19 mouse cellular contexts compared by ENCODE assay signal in the genomic region with DNA sequence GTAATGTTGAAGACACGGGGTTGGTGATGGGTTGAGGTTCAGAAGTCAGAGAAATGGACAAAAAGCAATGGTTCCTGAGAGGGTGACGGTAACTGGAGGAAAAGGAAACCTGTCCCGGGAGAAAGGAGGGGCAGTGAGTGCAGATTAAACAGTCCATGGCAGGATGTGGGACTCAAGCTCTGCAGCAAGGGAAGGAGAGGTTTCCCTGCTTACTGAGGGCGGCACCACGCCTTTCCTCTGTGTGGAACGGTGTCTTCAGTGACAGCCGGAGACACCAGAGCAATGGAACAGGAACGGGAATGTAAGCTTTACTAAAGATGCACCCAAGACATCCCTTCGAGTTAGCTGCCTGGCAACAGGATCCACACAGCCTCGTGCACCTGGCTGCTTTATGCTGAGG. TPM values are rescaled to one million over a fixed set of nuclear protein-coding genes. Genes with fewer than 3 reads are reported as not detected.
A peak's percentile ranks its signal among the peaks of the same experiment; 100 is the strongest.
DNase-seq lines count a peak whose midpoint lies in the region; ATAC-seq and TF ChIP-seq lines count a peak whose summit lies in the region.
"Had no signal": no experiment of that assay in that cellular context is flagged by ENCODE, and none has a peak within 500 bp of the region (broad histone marks: within the 10 kb centered on the region; RNA-seq: fewer than 3 reads in every experiment).

No protein-coding gene starts in this region.

- no peak overlapping the region for H3K4me2 ChIP-seq in kidney, embryonic 15.5 days
- H3K4me2 ChIP-seq in midbrain, embryonic 11.5 days, result no peak overlapping the region
- H3K4me2 ChIP-seq in midbrain, embryonic 15.5 days, result no peak overlapping the region
- no peak overlapping the region for H3K4me2 ChIP-seq in heart, embryonic 11.5 days
- H3K4me2 ChIP-seq: embryonic facial prominence, embryonic 13.5 days; forebrain, embryonic 12.5 days; heart, embryonic 15.5 days had no signal

- no peak for TF ChIP-seq POLR2A in kidney, adult 2 months (IDR thresholded peaks at IDR 0.05; ENCODE audit: low read depth, low read length)

- no peak overlapping the region for H3K4me3 ChIP-seq in kidney, adult 2 months (ENCODE audit: insufficient read depth, low read depth, low read length)
- H3K4me3 ChIP-seq in kidney, embryonic 15.5 days (replicated peaks), result no peak overlapping the region
- no peak overlapping the region for H3K4me3 ChIP-seq in midbrain, embryonic 11.5 days (ENCODE audit: low read depth, low read length)
- no peak overlapping the region for H3K4me3 ChIP-seq in midbrain, embryonic 15.5 days
- no peak overlapping the region for H3K4me3 ChIP-seq in heart, embryonic 11.5 days (ENCODE audit: low read depth, low read length)
- H3K4me3 ChIP-seq: embryonic facial prominence, embryonic 13.5 days; forebrain, embryonic 12.5 days; heart, embryonic 10.5 days; heart, embryonic 15.5 days; hindbrain, embryonic 10.5 days had no signal

- no peak overlapping the region for H3K27ac ChIP-seq in kidney, adult 2 months (ENCODE audit: insufficient read depth, low read depth, low read length)
- H3K27ac ChIP-seq in kidney, embryonic 15.5 days, result no peak overlapping the region
- no peak overlapping the region for H3K27ac ChIP-seq in midbrain, embryonic 11.5 days (ENCODE audit: low read depth, low read length)
- H3K27ac ChIP-seq in midbrain, embryonic 15.5 days, result no peak overlapping the region
- no peak overlapping the region for H3K27ac ChIP-seq in heart, embryonic 11.5 days (ENCODE audit: low read depth, low read length)
- H3K27ac ChIP-seq: embryonic facial prominence, embryonic 13.5 days; forebrain, embryonic 12.5 days; heart, embryonic 10.5 days; heart, embryonic 15.5 days; hindbrain, embryonic 10.5 days had no signal

- 77% methylated on average over 10 of the region's 10 CpGs for WGBS in kidney, adult 2 months
- WGBS in kidney, embryonic 15.5 days, result 85% methylated on average over 10 of the region's 10 CpGs
- 92% methylated on average over 10 of the region's 10 CpGs for WGBS in midbrain, embryonic 11.5 days
- 87% methylated on average over 10 of the region's 10 CpGs for WGBS in midbrain, embryonic 15.5 days
- 81% methylated on average over 10 of the region's 10 CpGs for WGBS in heart, embryonic 11.5 days (ENCODE audit: insufficient replicate concordance)

- no peak for ATAC-seq in kidney, embryonic 15.5 days (replicated peaks; ENCODE audit: low FRiP score)
- no peak for ATAC-seq in midbrain, embryonic 11.5 days (ENCODE audit: low FRiP score)
- no peak for ATAC-seq in midbrain, embryonic 15.5 days (replicated peaks)
- ATAC-seq in heart, embryonic 11.5 days (replicated peaks; ENCODE audit: insufficient number of reproducible peaks, low FRiP score, low TSS enrichment), result no peak
- ATAC-seq: forebrain, embryonic 16.5 days had no signal

- H3K27me3 ChIP-seq in kidney, adult 2 months (replicated peaks; ENCODE audit: control insufficient read depth, insufficient read depth, low read length), result no peaks in the 10 kb centered on the region
- no peaks in the 10 kb centered on the region for H3K27me3 ChIP-seq in kidney, embryonic 15.5 days
- no peaks in the 10 kb centered on the region for H3K27me3 ChIP-seq in midbrain, embryonic 11.5 days (ENCODE audit: control insufficient read depth, insufficient read depth, low read length)
- no peaks in the 10 kb centered on the region for H3K27me3 ChIP-seq in midbrain, embryonic 15.5 days (replicated peaks)
- H3K27me3 ChIP-seq in heart, embryonic 11.5 days (ENCODE audit: control insufficient read depth, insufficient read depth, low read length), result no peaks in the 10 kb centered on the region
- H3K27me3 ChIP-seq: embryonic facial prominence, embryonic 13.5 days; forebrain, embryonic 12.5 days; heart, embryonic 15.5 days had no signal

- DNase-seq in kidney, adult 2 months, result peak; percentile 45
- DNase-seq in kidney, adult 18-20 months, result no peak
- peak; percentile 30 to 54 for DNase-seq in kidney, postnatal 25 days
- DNase-seq in midbrain, embryonic 11.5 days (ENCODE audit: low spot score, missing footprints), result peak; percentile 8
- DNase-seq: adrenal gland, postnatal 25 days; cerebellum, adult 18-20 months; cerebellum, adult 9-11 months; cerebellum, postnatal 36 days; gastrocnemius, postnatal 10 days; heart, adult 18-20 months had no signal

- TF ChIP-seq CTCF in kidney, adult 2 months (conservative IDR thresholded peaks at IDR 0.05; ENCODE audit: insufficient read depth, insufficient read length, low read depth, low read length), result no peak

- H3K9me3 ChIP-seq in kidney, embryonic 15.5 days (replicated peaks), result no peaks in the 10 kb centered on the region
- H3K9me3 ChIP-seq in midbrain, embryonic 11.5 days (ENCODE audit: control insufficient read depth, low read length), result no peaks in the 10 kb centered on the region
- no peaks in the 10 kb centered on the region for H3K9me3 ChIP-seq in midbrain, embryonic 15.5 days
- H3K9me3 ChIP-seq in heart, embryonic 11.5 days (replicated peaks; ENCODE audit: control insufficient read depth, low read length), result no peaks in the 10 kb centered on the region
- H3K9me3 ChIP-seq: embryonic facial prominence, embryonic 13.5 days; forebrain, embryonic 12.5 days; heart, embryonic 10.5 days; heart, embryonic 15.5 days; hindbrain, embryonic 10.5 days had no signal

- no peaks in the 10 kb centered on the region; the same call in 1 of the 2 replicates for H3K4me1 ChIP-seq in kidney, adult 2 months (ENCODE audit: control insufficient read depth, insufficient read depth, low read length)
- H3K4me1 ChIP-seq in kidney, embryonic 15.5 days, result peaks cover 10% of the 10 kb centered on the region; the same call in 1 of the 2 replicates
- H3K4me1 ChIP-seq in midbrain, embryonic 11.5 days (ENCODE audit: control insufficient read depth, insufficient read depth, low read length), result no peaks in the 10 kb centered on the region
- no peaks in the 10 kb centered on the region for H3K4me1 ChIP-seq in midbrain, embryonic 15.5 days
- H3K4me1 ChIP-seq in heart, embryonic 11.5 days (ENCODE audit: control insufficient read depth, insufficient read depth, low read length), result peaks cover 10% of the 10 kb centered on the region

- H3K36me3 ChIP-seq in kidney, adult 2 months (ENCODE audit: control insufficient read depth, insufficient read depth, low read length), result no peaks in the 10 kb centered on the region
- peaks cover 64% of the 10 kb centered on the region for H3K36me3 ChIP-seq in kidney, embryonic 15.5 days
- peaks cover 13% of the 10 kb centered on the region; the same call in 1 of the 2 replicates for H3K36me3 ChIP-seq in midbrain, embryonic 11.5 days (ENCODE audit: control insufficient read depth, insufficient read depth, low read length)
- H3K36me3 ChIP-seq in midbrain, embryonic 15.5 days (replicated peaks), result peaks cover 37% of the 10 kb centered on the region
- peaks cover 21% of the 10 kb centered on the region for H3K36me3 ChIP-seq in heart, embryonic 11.5 days (ENCODE audit: control insufficient read depth, insufficient read depth, low read length)

- H3K9ac ChIP-seq in kidney, embryonic 15.5 days, result no peak overlapping the region
- no peak overlapping the region for H3K9ac ChIP-seq in midbrain, embryonic 11.5 days (ENCODE audit: low read length)
- no peak overlapping the region for H3K9ac ChIP-seq in midbrain, embryonic 15.5 days
- no peak overlapping the region for H3K9ac ChIP-seq in heart, embryonic 11.5 days (ENCODE audit: low read depth, low read length)
- H3K9ac ChIP-seq: embryonic facial prominence, embryonic 13.5 days; forebrain, embryonic 12.5 days; heart, embryonic 15.5 days had no signal

RNA-seq across cellular contexts. Expression of gene Fkbp11, which starts 8.5 kb away (rescaled TPM):
- polyA plus RNA-seq in kidney, adult 2 months (2012; rRNA removed), result 9.3 and 10.1 TPM in 2 replicates
- 40.3 and 40.5 TPM in 2 replicates for polyA plus RNA-seq in kidney, embryonic 15.5 days (2015; fragmentation: Nextera tagmentation; extraction: Ambion mirVana)
- polyA plus RNA-seq in midbrain, embryonic 11.5 days (2014; fragmentation: Nextera tagmentation; extraction: Ambion mirVana), result 10.3 and 10.5 TPM in 2 replicates
- 3.8 and 4.6 TPM in 2 replicates for polyA plus RNA-seq in midbrain, embryonic 15.5 days (2015; fragmentation: Nextera tagmentation; extraction: Ambion mirVana)
- 20.4 and 21.1 TPM in 2 replicates for polyA plus RNA-seq in heart, embryonic 11.5 days (2014; fragmentation: Nextera tagmentation; extraction: Ambion mirVana)

RNA-seq across cellular contexts. Expression of gene Arf3, which starts 26.5 kb away (rescaled TPM):
- 114 and 143 TPM in 2 replicates for polyA plus RNA-seq in kidney, adult 2 months (2012; rRNA removed)
- 51.9 and 55.6 TPM in 2 replicates for polyA plus RNA-seq in kidney, embryonic 15.5 days (2015; fragmentation: Nextera tagmentation; extraction: Ambion mirVana)
- polyA plus RNA-seq in midbrain, embryonic 11.5 days (2014; fragmentation: Nextera tagmentation; extraction: Ambion mirVana), result 28.1 and 33.4 TPM in 2 replicates
- polyA plus RNA-seq in midbrain, embryonic 15.5 days (2015; fragmentation: Nextera tagmentation; extraction: Ambion mirVana), result 103 and 106 TPM in 2 replicates
- polyA plus RNA-seq in heart, embryonic 11.5 days (2014; fragmentation: Nextera tagmentation; extraction: Ambion mirVana), result 22.8 and 30.7 TPM in 2 replicates

RNA-seq across cellular contexts. Expression of gene Ccdc65, which starts 28.5 kb away (rescaled TPM):
- 0.42 and 0.60 TPM in 2 replicates for polyA plus RNA-seq in kidney, adult 2 months (2012; rRNA removed)
- polyA plus RNA-seq in kidney, embryonic 15.5 days (2015; fragmentation: Nextera tagmentation; extraction: Ambion mirVana), result 0.73 and 1.1 TPM in 2 replicates
- polyA plus RNA-seq in midbrain, embryonic 11.5 days (2014; fragmentation: Nextera tagmentation; extraction: Ambion mirVana), result 0.71 and 1.4 TPM in 2 replicates
- 6.8 and 8.5 TPM in 2 replicates for polyA plus RNA-seq in midbrain, embryonic 15.5 days (2015; fragmentation: Nextera tagmentation; extraction: Ambion mirVana)
- 0.23 and 0.37 TPM in 2 replicates for polyA plus RNA-seq in heart, embryonic 11.5 days (2014; fragmentation: Nextera tagmentation; extraction: Ambion mirVana)

RNA-seq across cellular contexts. Expression of gene Wnt10b, which starts 41.4 kb away (rescaled TPM):
- 0.22 and 0.25 TPM in 2 replicates for polyA plus RNA-seq in kidney, adult 2 months (2012; rRNA removed)
- 0.12 and 0.31 TPM in 2 replicates for polyA plus RNA-seq in kidney, embryonic 15.5 days (2015; fragmentation: Nextera tagmentation; extraction: Ambion mirVana)
- 0.30 and 0.40 TPM in 2 replicates for polyA plus RNA-seq in midbrain, embryonic 11.5 days (2014; fragmentation: Nextera tagmentation; extraction: Ambion mirVana)
- polyA plus RNA-seq in midbrain, embryonic 15.5 days (2015; fragmentation: Nextera tagmentation; extraction: Ambion mirVana), result 0.17 TPM in 1 of 2 replicates, not detected in the other
- polyA plus RNA-seq in heart, embryonic 11.5 days (2014; fragmentation: Nextera tagmentation; extraction: Ambion mirVana), result not detected in 2 replicates
- polyA plus RNA-seq: forebrain, embryonic 16.5 days; heart, embryonic 15.5 days had no signal

RNA-seq across cellular contexts. Expression of gene Wnt1, which starts 53.1 kb away (rescaled TPM):
- 0.04 TPM in 1 of 2 replicates, not detected in the other for polyA plus RNA-seq in kidney, adult 2 months (2012; rRNA removed)
- polyA plus RNA-seq in kidney, embryonic 15.5 days (2015; fragmentation: Nextera tagmentation; extraction: Ambion mirVana), result 0.06 TPM in 1 of 2 replicates, not detected in the other
- 11.6 and 14.0 TPM in 2 replicates for polyA plus RNA-seq in midbrain, embryonic 11.5 days (2014; fragmentation: Nextera tagmentation; extraction: Ambion mirVana)
- polyA plus RNA-seq in midbrain, embryonic 15.5 days (2015; fragmentation: Nextera tagmentation; extraction: Ambion mirVana), result 2.0 and 2.9 TPM in 2 replicates
- not detected in 2 replicates for polyA plus RNA-seq in heart, embryonic 11.5 days (2014; fragmentation: Nextera tagmentation; extraction: Ambion mirVana)
- polyA plus RNA-seq: embryonic facial prominence, embryonic 13.5 days; heart, embryonic 10.5 days; heart, embryonic 15.5 days had no signal
